Mouse (Mus musculus): Measurements from ENCODE around the gene Smad1. TPM values are rescaled to one million over a fixed set of nuclear protein-coding genes. Genes with fewer than 3 reads are reported as not detected.

The Smad1 gene
- total and polyA plus RNA-seq, 2 experiments from 2014 or later: 14.0 to 22.8 TPM

GRCm38 (mm10) chr8:79341236-79341635 lies 58.1 kb downstream of the Smad1 start:
- no peak overlapping the region for H3K27ac ChIP-seq (ENCODE audit: low read depth)
- H3K4me2 ChIP-seq (ENCODE audit: low read depth, low read length): no peak overlapping the region
- no peak for TF ChIP-seq EP300 (IDR thresholded peaks at IDR 0.05; ENCODE audit: low read depth)
- TF ChIP-seq CTCF (IDR thresholded peaks at IDR 0.05; ENCODE audit: low read depth): no peak
- no peaks in the 10 kb centered on the region for H3K9me3 ChIP-seq (replicated peaks; ENCODE audit: control insufficient read depth, low read length)
- ATAC-seq (ENCODE audit: insufficient read depth, low read depth) (no peak), DNase-seq (ENCODE audit: low spot score) (no peak)
- 52% methylated on average over 8 of the region's 8 CpGs for WGBS
- H3K4me3 ChIP-seq (ENCODE audit: low read depth, low read length): no peak overlapping the region
- no peaks in the 10 kb centered on the region for H3K4me1 ChIP-seq (ENCODE audit: control insufficient read depth, insufficient read depth)
- H3K27me3 ChIP-seq (ENCODE audit: control insufficient read depth, insufficient read depth, low read length): no peaks in the 10 kb centered on the region
- peaks cover 64% of the 10 kb centered on the region for H3K36me3 ChIP-seq (replicated peaks; ENCODE audit: control insufficient read depth, insufficient read depth, low read length)
- H3K9ac ChIP-seq (replicated peaks; ENCODE audit: low read depth, low read length): no peak overlapping the region

GRCm38 (mm10) chr8:79339555-79339954 lies 59.8 kb downstream of the Smad1 start:
- Histone ChIP-seq H3K27ac (ENCODE audit: low read depth) (no peak overlapping the region), H3K9me3 (replicated peaks; ENCODE audit: control insufficient read depth, low read length) (no peaks in the 10 kb centered on the region), H3K4me2 (ENCODE audit: low read depth, low read length) (no peak overlapping the region), H3K4me3 (ENCODE audit: low read depth, low read length) (no peak overlapping the region), H3K4me1 (ENCODE audit: control insufficient read depth, insufficient read depth) (no peaks in the 10 kb centered on the region), H3K27me3 (ENCODE audit: control insufficient read depth, insufficient read depth, low read length) (no peaks in the 10 kb centered on the region), H3K36me3 (replicated peaks; ENCODE audit: control insufficient read depth, insufficient read depth, low read length) (peaks cover 59% of the 10 kb centered on the region), H3K9ac (replicated peaks; ENCODE audit: low read depth, low read length) (no peak overlapping the region)
- 77% methylated on average over 9 of the region's 9 CpGs for WGBS
- no peak for DNase-seq (ENCODE audit: low spot score)
- no peak for TF ChIP-seq EP300 (IDR thresholded peaks at IDR 0.05; ENCODE audit: low read depth)
- TF ChIP-seq CTCF (IDR thresholded peaks at IDR 0.05; ENCODE audit: low read depth): peak; percentile 61
- no peak for ATAC-seq (ENCODE audit: insufficient read depth, low read depth)

- Histone ChIP-seq H3K27me3 (ENCODE audit: control insufficient read depth, insufficient read depth, low read length) (no peaks in the 10 kb centered on the region), H3K4me2 (ENCODE audit: low read depth, low read length) (no peak overlapping the region), H3K4me3 (ENCODE audit: low read depth, low read length) (no peak overlapping the region), H3K36me3 (replicated peaks; ENCODE audit: control insufficient read depth, insufficient read depth, low read length) (peaks cover 58% of the 10 kb centered on the region), H3K9ac (replicated peaks; ENCODE audit: low read depth, low read length) (no peak overlapping the region), H3K4me1 (ENCODE audit: control insufficient read depth, insufficient read depth) (no peaks in the 10 kb centered on the region), H3K9me3 (replicated peaks; ENCODE audit: control insufficient read depth, low read length) (peaks cover 3% of the 10 kb centered on the region; the same call in 1 of the 2 replicates), H3K27ac (ENCODE audit: low read depth) (no peak overlapping the region)
- TF ChIP-seq EP300 (IDR thresholded peaks at IDR 0.05; ENCODE audit: low read depth): no peak
- TF ChIP-seq CTCF (IDR thresholded peaks at IDR 0.05; ENCODE audit: low read depth): no peak
- no peak for DNase-seq (ENCODE audit: low spot score)
- 81% methylated on average over 10 of the region's 10 CpGs for WGBS
- no peak for ATAC-seq (ENCODE audit: insufficient read depth, low read depth)
These were observed 60.7 kb downstream of the Smad1 start for GRCm38 (mm10) chr8:79338619-79339018.

GRCm38 (mm10) chr8:79332109-79332900 lies 67.0 kb downstream of the Smad1 start:
- TF ChIP-seq CTCF (IDR thresholded peaks at IDR 0.05; ENCODE audit: low read depth) (no peak), EP300 (IDR thresholded peaks at IDR 0.05; ENCODE audit: low read depth) (no peak)
- no peak overlapping the region for H3K9ac ChIP-seq (replicated peaks; ENCODE audit: low read depth, low read length)
- DNase-seq (ENCODE audit: low spot score): no peak

GRCm38 (mm10) chr8:79331571-79331970 lies 67.7 kb downstream of the Smad1 start:
- WGBS: 81% methylated on average over 2 of the region's 2 CpGs
- no peak for DNase-seq (ENCODE audit: low spot score)
- Histone ChIP-seq H3K4me1 (ENCODE audit: control insufficient read depth, insufficient read depth) (peaks cover 10% of the 10 kb centered on the region; the same call in 1 of the 2 replicates), H3K4me2 (ENCODE audit: low read depth, low read length) (no peak overlapping the region), H3K9ac (replicated peaks; ENCODE audit: low read depth, low read length) (no peak overlapping the region), H3K4me3 (ENCODE audit: low read depth, low read length) (no peak overlapping the region), H3K9me3 (replicated peaks; ENCODE audit: control insufficient read depth, low read length) (peaks cover 6% of the 10 kb centered on the region; the same call in 1 of the 2 replicates), H3K27ac (ENCODE audit: low read depth) (no peak overlapping the region), H3K36me3 (replicated peaks; ENCODE audit: control insufficient read depth, insufficient read depth, low read length) (no peaks in the 10 kb centered on the region), H3K27me3 (ENCODE audit: control insufficient read depth, insufficient read depth, low read length) (no peaks in the 10 kb centered on the region)
- no peak for TF ChIP-seq EP300 (IDR thresholded peaks at IDR 0.05; ENCODE audit: low read depth)
- no peak for TF ChIP-seq CTCF (IDR thresholded peaks at IDR 0.05; ENCODE audit: low read depth)
- ATAC-seq (ENCODE audit: insufficient read depth, low read depth): no peak

More at GRCm38 (mm10) chr8:79332109-79332900, 67.0 kb downstream of the Smad1 start:
- H3K4me3 ChIP-seq (ENCODE audit: low read depth, low read length): no peak overlapping the region
- 91% methylated on average over 22 of the region's 22 CpGs for WGBS
- H3K27me3 ChIP-seq (ENCODE audit: control insufficient read depth, insufficient read depth, low read length): no peaks in the 10 kb centered on the region
- H3K9me3 ChIP-seq (replicated peaks; ENCODE audit: control insufficient read depth, low read length): peaks cover 6% of the 10 kb centered on the region; the same call in 1 of the 2 replicates
- no peak overlapping the region for H3K27ac ChIP-seq (ENCODE audit: low read depth)
- no peak for ATAC-seq (ENCODE audit: insufficient read depth, low read depth)
- H3K4me2 ChIP-seq (ENCODE audit: low read depth, low read length): no peak overlapping the region
- peaks cover 5% of the 10 kb centered on the region; the same call in 1 of the 2 replicates for H3K36me3 ChIP-seq (replicated peaks; ENCODE audit: control insufficient read depth, insufficient read depth, low read length)
- H3K4me1 ChIP-seq (ENCODE audit: control insufficient read depth, insufficient read depth): peaks cover 10% of the 10 kb centered on the region; the same call in 1 of the 2 replicates
